Mouse (Mus musculus): ENCODE results near the gene Hecw2. TPM values are rescaled to one million over a fixed set of nuclear protein-coding genes. Genes with fewer than 3 reads are reported as not detected.
A peak's percentile ranks its signal among the peaks of the same experiment; 100 is the strongest.

The Hecw2 gene
- polyA plus RNA-seq, 1 experiment from 2014 or later: 5.5 TPM

GRCm38 (mm10) chr1:54015739-54016138 lies 179.2 kb downstream of the Hecw2 start:
- no peaks in the 10 kb centered on the region for H3K9me3 ChIP-seq
- no peaks in the 10 kb centered on the region for H3K36me3 ChIP-seq
- no peaks in the 10 kb centered on the region for H3K27me3 ChIP-seq
- no peak for ATAC-seq (ENCODE audit: borderline replicate concordance, extremely low read depth, low FRiP score, low TSS enrichment)
- no peak overlapping the region for H3K4me2 ChIP-seq
- no peak overlapping the region for H3K4me3 ChIP-seq
- WGBS: 60% methylated on average over 4 of the region's 4 CpGs
- H3K9ac ChIP-seq: no peak overlapping the region
- H3K4me1 ChIP-seq: no peaks in the 10 kb centered on the region
- peak overlapping the region; percentile 58 for H3K27ac ChIP-seq

GRCm38 (mm10) chr1:54012414-54012813 lies 182.6 kb downstream of the Hecw2 start:
- Histone ChIP-seq H3K9me3 (no peaks in the 10 kb centered on the region), H3K27ac (no peak overlapping the region), H3K4me1 (no peaks in the 10 kb centered on the region), H3K27me3 (no peaks in the 10 kb centered on the region), H3K4me3 (no peak overlapping the region), H3K9ac (no peak overlapping the region), H3K4me2 (no peak overlapping the region), H3K36me3 (no peaks in the 10 kb centered on the region)
- no peak for ATAC-seq (ENCODE audit: borderline replicate concordance, extremely low read depth, low FRiP score, low TSS enrichment)
- WGBS: 63% methylated on average over 3 of the region's 3 CpGs

DNA sequence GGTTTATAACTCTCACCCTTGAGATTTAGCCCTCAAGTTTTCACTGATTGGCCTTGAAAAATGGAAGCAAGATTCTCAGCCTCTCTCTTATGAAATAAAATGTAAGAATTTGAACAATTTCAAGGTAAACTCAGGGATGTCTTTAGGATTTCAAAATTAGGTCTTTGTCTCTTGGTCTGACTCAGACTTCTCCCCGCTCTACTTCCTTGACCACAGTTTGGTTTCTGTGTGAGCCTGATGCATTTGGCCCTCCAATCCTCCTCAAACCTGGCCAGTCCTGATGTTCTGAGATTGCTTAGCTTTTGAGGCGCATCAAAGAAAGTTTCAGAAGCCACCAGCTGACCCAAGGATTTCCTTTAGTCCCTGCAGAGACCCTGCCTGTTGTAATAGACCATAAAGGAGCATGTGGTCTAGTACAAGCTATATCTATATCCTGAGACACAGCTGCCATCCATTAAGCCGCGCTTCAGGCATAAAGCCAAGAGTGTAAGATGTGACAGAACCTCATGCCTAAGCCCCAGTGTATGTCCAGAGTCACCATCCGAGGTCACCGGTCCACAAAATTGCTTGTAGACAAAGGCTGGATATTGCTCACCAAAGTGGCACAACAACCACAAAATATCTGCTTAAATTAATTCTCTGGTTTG lies 185.4 kb downstream of the Hecw2 start:
- peak overlapping the region; percentile 20; the same call in 1 of the 2 replicates for H3K27ac ChIP-seq
- no peaks in the 10 kb centered on the region for H3K27me3 ChIP-seq
- H3K4me1 ChIP-seq: no peaks in the 10 kb centered on the region
- H3K9me3 ChIP-seq: no peaks in the 10 kb centered on the region
- 57% methylated on average over 6 of the region's 6 CpGs for WGBS
- H3K4me2 ChIP-seq: no peak overlapping the region
- H3K9ac ChIP-seq: no peak overlapping the region
- ATAC-seq (ENCODE audit: borderline replicate concordance, extremely low read depth, low FRiP score, low TSS enrichment): no peak
- H3K4me3 ChIP-seq: no peak overlapping the region
- H3K36me3 ChIP-seq: no peaks in the 10 kb centered on the region

DNA sequence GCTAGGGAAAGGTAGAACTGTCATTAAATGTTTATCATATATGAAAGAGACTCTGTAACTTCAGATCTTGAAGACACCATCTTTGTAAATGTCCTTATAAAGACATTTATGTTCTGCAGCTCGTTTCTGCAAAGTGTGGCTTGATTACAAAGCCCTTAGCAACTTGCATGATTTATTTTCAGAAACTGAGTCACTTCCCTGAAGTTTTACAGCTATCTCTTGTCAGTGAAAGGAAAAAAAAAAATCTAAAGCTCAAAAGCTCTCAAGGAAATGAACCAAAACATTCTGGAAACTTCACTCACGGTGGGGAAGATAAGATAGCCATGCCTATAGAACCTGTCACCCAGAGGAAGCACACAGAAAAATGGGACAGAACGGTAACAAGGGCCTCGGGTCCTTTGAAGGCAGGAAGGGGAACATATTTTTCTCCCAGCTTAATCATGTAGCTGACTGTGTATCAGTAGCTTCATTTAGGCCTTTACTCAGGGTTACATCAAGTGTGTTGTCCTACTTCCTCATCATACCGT lies 189.0 kb downstream of the Hecw2 start:
- H3K27ac ChIP-seq: peak overlapping the region; percentile 58
- 25% methylated on average over 5 of the region's 5 CpGs for WGBS

GRCm38 (mm10) chr1:54003288-54003687 lies 191.7 kb downstream of the Hecw2 start:
- no peak overlapping the region for H3K4me2 ChIP-seq
- no peak for ATAC-seq (ENCODE audit: borderline replicate concordance, extremely low read depth, low FRiP score, low TSS enrichment)
- no peaks in the 10 kb centered on the region for H3K27me3 ChIP-seq
- H3K9me3 ChIP-seq: no peaks in the 10 kb centered on the region
- no peaks in the 10 kb centered on the region for H3K36me3 ChIP-seq
- H3K4me1 ChIP-seq: no peaks in the 10 kb centered on the region
- no peak overlapping the region for H3K27ac ChIP-seq
- H3K4me3 ChIP-seq: no peak overlapping the region
- H3K9ac ChIP-seq: no peak overlapping the region
- 55% methylated on average over 3 of the region's 3 CpGs for WGBS

More for the DNA sequence above, 189.0 kb downstream of the Hecw2 start:
- H3K9me3 ChIP-seq: no peaks in the 10 kb centered on the region
- H3K36me3 ChIP-seq: no peaks in the 10 kb centered on the region
- no peak overlapping the region for H3K4me2 ChIP-seq
- H3K27me3 ChIP-seq: no peaks in the 10 kb centered on the region
- no peak overlapping the region for H3K4me3 ChIP-seq
- H3K4me1 ChIP-seq: no peaks in the 10 kb centered on the region
- H3K9ac ChIP-seq: no peak overlapping the region
- ATAC-seq (ENCODE audit: borderline replicate concordance, extremely low read depth, low FRiP score, low TSS enrichment): no peak

- ATAC-seq (ENCODE audit: borderline replicate concordance, extremely low read depth, low FRiP score, low TSS enrichment): no peak
- Histone ChIP-seq H3K36me3 (no peaks in the 10 kb centered on the region), H3K27me3 (no peaks in the 10 kb centered on the region), H3K4me3 (no peak overlapping the region), H3K4me1 (no peaks in the 10 kb centered on the region), H3K27ac (no peak overlapping the region), H3K9me3 (no peaks in the 10 kb centered on the region), H3K4me2 (no peak overlapping the region), H3K9ac (no peak overlapping the region)
- 63% methylated on average over 2 of the region's 2 CpGs for WGBS
Observed at GRCm38 (mm10) chr1:54002077-54002476, 192.9 kb downstream of the Hecw2 start.

GRCm38 (mm10) chr1:53997239-53997638 lies 197.7 kb downstream of the Hecw2 start:
- Histone ChIP-seq H3K9ac (no peak overlapping the region), H3K27ac (no peak overlapping the region), H3K4me2 (no peak overlapping the region), H3K36me3 (no peaks in the 10 kb centered on the region), H3K9me3 (no peaks in the 10 kb centered on the region), H3K4me3 (no peak overlapping the region), H3K27me3 (no peaks in the 10 kb centered on the region), H3K4me1 (no peaks in the 10 kb centered on the region)
- no peak for ATAC-seq (ENCODE audit: borderline replicate concordance, extremely low read depth, low FRiP score, low TSS enrichment)
- whole genome bisulfite sequencing: 90% methylated on average over 1 of the region's 1 CpGs

GRCm38 (mm10) chr1:53986185-53986892 lies 208.6 kb downstream of the Hecw2 start:
- Histone ChIP-seq H3K27ac (peak overlapping the region; percentile 33; the same call in 1 of the 2 replicates), H3K27me3 (no peaks in the 10 kb centered on the region), H3K4me1 (0 out of 2 replicates have a peak, but pooled peaks cover 3% of the 10 kb centered on the region), H3K9me3 (no peaks in the 10 kb centered on the region), H3K36me3 (no peaks in the 10 kb centered on the region), H3K4me2 (no peak overlapping the region), H3K9ac (no peak overlapping the region), H3K4me3 (no peak overlapping the region)
- WGBS: 44% methylated on average over 8 of the region's 8 CpGs
- ATAC-seq (ENCODE audit: borderline replicate concordance, extremely low read depth, low FRiP score, low TSS enrichment): no peak

GRCm38 (mm10) chr1:53978514-53978831 lies 216.5 kb downstream of the Hecw2 start:
- no peak overlapping the region for H3K9ac ChIP-seq
- no peaks in the 10 kb centered on the region for H3K9me3 ChIP-seq
- no peaks in the 10 kb centered on the region for H3K36me3 ChIP-seq
- 56% methylated on average over 2 of the region's 2 CpGs for WGBS
- no peaks in the 10 kb centered on the region for H3K4me1 ChIP-seq
- H3K27me3 ChIP-seq: no peaks in the 10 kb centered on the region
- peak overlapping the region; percentile 79 for H3K27ac ChIP-seq
- H3K4me2 ChIP-seq: peak overlapping the region; percentile 40
- peak overlapping the region; percentile 23 for H3K4me3 ChIP-seq
- ATAC-seq (ENCODE audit: borderline replicate concordance, extremely low read depth, low FRiP score, low TSS enrichment): peak; percentile 47

DNA sequence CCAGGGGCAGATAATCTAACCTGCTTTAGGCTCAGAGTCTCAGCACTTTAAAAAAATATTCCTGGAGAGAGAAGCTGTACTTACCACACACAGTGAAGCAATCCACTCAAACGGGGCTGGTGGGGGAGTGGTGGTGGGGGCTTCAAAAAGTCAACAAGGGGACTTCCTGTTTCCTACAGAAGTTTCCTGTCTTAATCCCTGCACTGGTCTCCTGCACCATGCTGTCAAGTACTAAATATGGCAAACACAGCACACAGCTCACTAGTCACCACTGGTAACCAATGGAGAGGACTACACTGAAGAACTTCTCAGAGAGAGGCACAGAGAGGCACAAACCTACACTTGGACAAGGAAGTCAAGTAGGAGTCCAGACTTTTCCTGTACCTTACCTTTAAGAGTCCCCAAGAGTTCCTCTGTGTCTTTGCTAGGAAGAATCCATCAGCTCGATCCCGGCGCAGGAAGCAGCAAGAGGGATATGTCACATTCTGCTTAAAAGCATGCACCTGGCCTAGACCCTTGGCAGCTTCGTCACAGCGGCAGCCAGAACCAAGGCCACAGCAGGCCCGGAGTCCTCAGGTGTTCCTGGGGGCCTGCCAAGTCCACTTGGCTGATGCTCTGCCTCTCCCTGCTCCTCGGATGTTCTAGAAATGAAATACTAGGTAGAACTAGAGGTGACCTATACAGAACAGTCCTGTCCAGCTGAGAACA lies 217.0 kb downstream of the Hecw2 start:
- Histone ChIP-seq H3K27ac (peak overlapping the region; percentile 79), H3K4me2 (peak overlapping the region; percentile 40), H3K9me3 (no peaks in the 10 kb centered on the region), H3K4me1 (no peaks in the 10 kb centered on the region), H3K9ac (no peak overlapping the region), H3K4me3 (peak overlapping the region; percentile 23), H3K36me3 (no peaks in the 10 kb centered on the region), H3K27me3 (no peaks in the 10 kb centered on the region)
- 44% methylated on average over 8 of the region's 8 CpGs for whole genome bisulfite sequencing
- peak; percentile 41; the same call in 1 of the 2 replicates for ATAC-seq (ENCODE audit: borderline replicate concordance, extremely low read depth, low FRiP score, low TSS enrichment)

DNA sequence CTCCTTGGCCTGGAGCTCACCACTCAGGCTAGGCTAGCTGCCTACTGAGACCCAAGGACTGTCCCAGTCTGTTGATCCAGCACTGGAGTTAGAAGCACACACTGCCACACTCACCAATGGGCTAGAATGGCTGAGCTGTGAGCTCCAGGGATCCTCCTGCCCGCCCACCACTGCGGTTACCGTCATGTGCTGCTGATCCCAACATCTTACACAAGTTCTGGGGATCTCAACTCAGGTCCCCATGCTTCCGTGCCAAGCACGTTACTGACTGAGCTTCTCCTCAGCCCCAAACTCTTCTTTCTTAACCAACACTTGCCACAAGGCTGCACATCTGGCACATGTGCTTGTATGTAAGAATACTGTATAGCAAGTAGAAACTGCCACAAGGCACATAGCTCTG lies 218.2 kb downstream of the Hecw2 start:
- H3K36me3 ChIP-seq: no peaks in the 10 kb centered on the region
- H3K4me3 ChIP-seq: peak overlapping the region; percentile 23
- H3K27me3 ChIP-seq: no peaks in the 10 kb centered on the region
- 67% methylated on average over 5 of the region's 5 CpGs for WGBS
- ATAC-seq (ENCODE audit: borderline replicate concordance, extremely low read depth, low FRiP score, low TSS enrichment): no peak
- H3K9ac ChIP-seq: no peak overlapping the region
- no peaks in the 10 kb centered on the region for H3K9me3 ChIP-seq
- peak overlapping the region; percentile 40 for H3K4me2 ChIP-seq
- H3K4me1 ChIP-seq: no peaks in the 10 kb centered on the region
- H3K27ac ChIP-seq: no peak overlapping the region

DNA sequence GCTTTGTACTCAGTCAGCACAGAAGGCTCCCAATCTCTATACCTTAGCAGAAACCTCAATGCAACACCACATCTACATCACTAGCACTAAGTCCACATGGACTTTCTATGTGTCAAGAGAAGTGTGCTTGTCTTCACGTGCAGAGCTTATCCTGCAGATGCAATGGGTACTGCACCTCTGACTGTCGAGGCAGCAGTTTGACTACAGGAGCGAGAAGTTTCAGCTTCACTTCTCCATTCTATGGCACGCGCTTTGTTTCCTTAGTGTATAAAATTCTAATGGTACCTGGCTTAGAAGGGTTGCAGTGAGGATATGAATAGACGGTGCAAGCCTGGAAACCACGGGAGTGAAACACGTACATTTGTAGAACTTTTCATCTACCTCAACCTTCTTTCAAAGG lies 218.9 kb downstream of the Hecw2 start:
- Histone ChIP-seq H3K4me3 (peak overlapping the region; percentile 4; the same call in 1 of the 2 replicates), H3K4me1 (no peaks in the 10 kb centered on the region), H3K27me3 (no peaks in the 10 kb centered on the region), H3K4me2 (peak overlapping the region; percentile 40), H3K9me3 (no peaks in the 10 kb centered on the region), H3K27ac (peak overlapping the region; percentile 55; the same call in 1 of the 2 replicates), H3K9ac (no peak overlapping the region), H3K36me3 (no peaks in the 10 kb centered on the region)
- 79% methylated on average over 8 of the region's 8 CpGs for WGBS
- no peak for ATAC-seq (ENCODE audit: borderline replicate concordance, extremely low read depth, low FRiP score, low TSS enrichment)

Measured in lung, embryonic 15.5 days (tissue).